Mouse (Mus musculus) urinary bladder, adult 18-20 months (tissue): ENCODE results near the gene Klhdc8a.
"Not testable (repeated sequence)": the region's sequence is repeated elsewhere in the genome, so short reads cannot be mapped to it uniquely, and the experiment has no call there.

Experiments
- DNase-seq, 2 experiments: peaks; one replicate each; pipeline ENCODE4 v3.0.0; 2022; ENCODE audit warnings: low spot score in 2 of 2, mixed read lengths in 2 of 2

Klhdc8a gene

DNA sequence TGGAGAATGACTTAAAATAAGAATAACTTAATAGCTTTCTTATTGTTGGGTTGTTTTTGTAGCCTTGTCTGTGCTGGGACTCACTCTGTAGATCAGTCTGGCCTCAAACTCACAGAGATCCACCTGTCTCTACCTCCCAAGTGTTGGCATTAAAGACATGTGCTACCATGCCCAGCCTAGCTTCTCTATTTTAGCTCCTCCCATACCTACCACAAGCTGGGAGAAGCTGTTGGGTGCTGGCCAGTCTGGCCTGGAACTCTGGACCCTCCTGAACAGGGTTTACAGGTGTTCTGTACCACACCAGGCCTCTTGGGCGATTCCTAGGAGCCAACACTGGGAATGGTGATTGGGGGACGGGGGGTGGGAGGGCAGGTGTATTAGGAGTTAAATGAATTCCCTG lies 44.8 kb downstream of the Klhdc8a start:
- DNase-seq = no peak

DNA sequence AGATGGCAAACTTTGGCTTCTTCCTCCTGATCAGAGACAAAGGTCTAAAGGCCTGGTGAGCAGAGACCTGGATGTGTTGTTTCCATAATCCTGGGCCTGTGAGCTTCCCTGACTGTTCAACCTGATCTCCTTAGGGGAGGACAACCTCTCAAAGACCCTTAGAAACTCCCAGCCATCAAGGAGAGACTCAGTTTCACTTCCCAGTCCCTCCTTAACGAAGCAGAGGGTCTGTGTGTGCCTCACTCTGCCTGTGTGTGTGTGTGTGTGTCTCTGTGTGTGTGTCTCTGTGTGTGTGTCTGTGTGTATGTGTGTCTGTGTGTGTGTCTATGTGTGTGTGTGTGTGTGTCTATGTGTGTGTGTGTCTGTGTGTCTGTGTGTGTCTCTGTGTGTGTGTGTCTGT lies 45.2 kb downstream of the Klhdc8a start:
- no peak for DNase-seq

DNA sequence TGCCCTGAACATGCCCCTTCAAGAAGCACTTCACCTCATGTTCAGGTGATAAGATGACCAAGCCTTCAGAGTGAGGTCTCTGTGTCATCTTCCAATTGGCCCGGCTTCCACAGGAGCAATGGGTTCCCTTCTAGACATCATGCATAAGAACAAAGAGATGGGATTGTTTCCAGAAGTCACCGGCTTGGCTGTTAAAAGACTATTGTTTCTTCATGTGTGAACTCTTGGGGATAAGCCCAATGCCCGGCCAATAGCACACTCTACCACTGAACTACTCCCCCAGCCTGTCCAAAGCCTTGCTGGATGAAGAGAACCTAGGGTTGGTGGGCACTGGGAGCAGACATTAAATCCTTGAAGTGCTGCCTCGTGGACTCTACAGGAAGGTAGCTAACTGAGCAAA lies 47.1 kb downstream of the Klhdc8a start:
- no peak for DNase-seq

DNA sequence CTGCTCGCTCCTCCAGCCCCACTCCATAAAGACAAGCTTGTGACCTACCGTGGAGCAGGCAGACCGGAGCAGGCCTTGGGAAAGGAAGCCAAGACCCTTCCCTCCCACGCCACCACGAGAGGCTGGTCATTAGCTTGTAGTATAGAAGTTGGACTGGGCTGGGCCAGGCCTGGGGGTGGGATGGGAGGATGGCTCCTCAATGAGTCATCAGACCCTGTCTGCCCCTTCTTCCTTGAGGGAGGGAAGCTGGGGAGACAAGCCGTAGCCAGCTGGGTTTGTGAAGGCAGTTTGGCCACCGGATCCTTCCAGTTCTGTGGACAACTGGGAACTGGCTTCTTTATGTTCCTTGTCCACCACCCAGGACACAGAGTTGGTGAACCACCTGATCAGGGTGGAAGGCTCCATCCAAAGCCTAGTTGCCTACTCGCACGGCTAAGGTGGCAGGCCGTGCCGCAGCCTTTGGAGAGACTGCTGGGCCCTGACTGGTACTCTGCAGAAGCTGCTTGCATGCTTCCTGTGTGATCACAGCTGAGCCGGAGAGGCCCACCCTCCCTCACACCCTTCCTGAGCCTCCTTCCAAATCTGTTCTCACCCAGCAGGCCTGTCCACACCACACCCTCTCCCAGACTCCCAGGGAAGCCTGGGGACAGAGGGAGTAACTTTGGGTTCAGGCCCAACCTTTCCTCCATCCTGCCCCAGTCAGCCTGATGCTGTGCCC lies 47.9 kb downstream of the Klhdc8a start:
- peak in 1 of 2 experiments; percentile 50 for DNase-seq

DNA sequence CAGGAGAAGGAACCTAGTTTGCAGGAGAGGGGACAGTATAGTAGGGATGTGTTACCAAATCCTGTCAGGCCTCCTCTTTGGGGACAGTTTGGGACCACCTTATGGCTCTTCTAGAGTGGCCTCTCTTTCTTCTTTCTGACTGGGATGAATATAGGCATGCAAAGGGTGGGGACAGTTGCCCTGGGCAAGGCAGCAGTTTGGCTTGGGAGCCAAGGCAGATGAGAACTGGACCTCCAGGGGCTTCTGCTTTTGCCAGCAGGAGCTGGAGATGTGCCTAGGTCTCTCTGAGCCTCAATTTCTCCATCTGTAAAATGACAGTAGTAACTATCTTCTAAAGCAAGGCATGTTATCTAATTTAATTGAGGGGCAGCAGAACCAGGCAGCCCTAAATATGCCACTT lies 48.5 kb downstream of the Klhdc8a start:
- DNase-seq = no peak

DNA sequence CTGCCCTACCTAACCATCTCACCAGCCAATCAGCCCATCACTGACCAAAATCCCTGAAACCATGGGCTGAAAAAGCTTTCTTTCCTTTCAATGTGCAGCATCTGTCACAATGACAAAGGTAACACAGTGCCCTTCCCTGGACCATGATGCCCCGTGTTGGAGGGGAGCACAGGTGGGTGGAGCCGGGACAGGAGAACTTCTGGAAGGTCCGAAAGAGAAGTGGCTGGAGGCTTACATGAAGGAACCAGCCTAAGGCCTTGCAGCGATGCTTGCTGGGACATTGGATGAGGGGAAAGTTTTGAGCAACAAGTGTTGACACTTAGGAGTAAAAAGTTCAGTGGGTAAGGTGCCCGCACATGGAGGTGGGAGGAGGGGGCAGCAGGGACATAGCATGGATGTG lies 50.0 kb downstream of the Klhdc8a start:
- no peak for DNase-seq

DNA sequence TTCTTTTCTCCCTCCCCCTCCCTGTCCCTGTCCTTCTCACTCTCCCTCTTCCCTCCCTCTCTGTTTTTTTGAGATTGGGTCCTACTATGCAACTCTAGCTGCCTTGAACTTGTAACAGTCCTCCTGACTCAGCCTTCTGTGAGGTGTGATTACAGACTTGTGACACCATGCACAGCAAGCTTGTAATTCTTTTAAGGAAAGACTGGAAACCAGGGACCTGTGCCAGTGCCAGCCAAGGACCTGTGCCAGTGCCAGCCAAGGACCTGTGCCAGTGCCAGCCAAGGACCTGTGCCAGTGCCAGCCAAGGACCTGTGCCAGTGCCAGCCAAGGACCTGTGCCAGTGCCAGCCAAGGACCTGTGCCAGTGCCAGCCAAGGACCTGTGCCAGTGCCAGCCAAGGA lies 50.6 kb downstream of the Klhdc8a start:
- DNase-seq = not testable (repeated sequence)

DNA sequence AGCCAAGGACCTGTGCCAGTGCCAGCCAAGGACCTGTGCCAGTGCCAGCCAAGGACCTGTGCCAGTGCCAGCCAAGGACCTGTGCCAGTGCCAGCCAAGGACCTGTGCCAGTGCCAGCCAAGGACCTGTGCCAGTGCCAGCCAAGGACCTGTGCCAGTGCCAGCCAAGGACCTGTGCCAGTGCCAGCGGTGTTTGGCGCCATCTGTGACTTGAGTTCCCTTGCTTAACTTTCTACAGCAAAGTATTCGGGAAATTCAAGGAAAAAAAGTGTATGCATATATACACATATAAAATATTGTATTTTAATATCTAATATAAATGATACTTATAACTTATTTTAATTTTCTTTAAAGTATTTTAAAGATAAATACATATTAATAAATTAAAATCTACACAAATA lies 51.2 kb downstream of the Klhdc8a start:
- not testable (repeated sequence) for DNase-seq

DNA sequence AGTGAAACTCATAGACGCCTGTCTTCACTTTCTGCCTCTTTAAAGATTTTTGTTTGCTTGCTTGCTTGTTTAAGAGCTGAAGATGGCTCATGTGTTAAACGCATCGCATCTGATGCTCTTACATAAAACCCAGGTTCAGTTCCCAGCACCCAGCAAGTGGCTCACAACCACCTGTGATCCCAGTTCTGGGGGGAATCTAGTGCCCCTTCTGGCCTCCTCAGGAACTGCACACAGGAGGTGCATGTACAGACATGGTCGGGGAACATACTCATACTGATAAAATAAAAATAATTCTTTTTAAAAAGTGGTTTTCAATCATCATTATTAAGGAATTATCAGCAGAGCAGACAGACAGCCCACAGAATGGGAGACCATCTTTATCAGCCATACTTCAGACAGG lies 52.6 kb downstream of the Klhdc8a start:
- no peak for DNase-seq

DNA sequence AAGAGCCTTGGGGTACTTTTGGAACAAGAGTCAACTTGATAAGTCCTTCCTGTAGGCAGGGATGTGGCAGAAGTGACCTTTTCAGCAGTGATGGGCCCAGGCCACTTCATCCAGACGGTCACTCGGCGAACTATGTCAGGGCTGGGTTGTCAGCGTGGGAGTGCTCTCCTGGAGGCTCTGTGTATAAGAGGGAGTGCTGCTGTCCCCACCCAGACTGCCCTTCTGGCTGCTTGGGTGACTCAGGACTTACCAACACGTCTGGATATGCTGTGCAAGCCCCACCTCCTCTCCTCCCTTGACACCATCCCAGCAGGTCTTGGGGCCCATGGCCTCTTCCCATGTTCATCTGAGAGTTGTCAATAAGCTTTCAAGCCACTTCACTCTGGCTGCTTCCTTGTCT lies 55.0 kb downstream of the Klhdc8a start:
- DNase-seq = peak; percentile 30 to 59

DNA sequence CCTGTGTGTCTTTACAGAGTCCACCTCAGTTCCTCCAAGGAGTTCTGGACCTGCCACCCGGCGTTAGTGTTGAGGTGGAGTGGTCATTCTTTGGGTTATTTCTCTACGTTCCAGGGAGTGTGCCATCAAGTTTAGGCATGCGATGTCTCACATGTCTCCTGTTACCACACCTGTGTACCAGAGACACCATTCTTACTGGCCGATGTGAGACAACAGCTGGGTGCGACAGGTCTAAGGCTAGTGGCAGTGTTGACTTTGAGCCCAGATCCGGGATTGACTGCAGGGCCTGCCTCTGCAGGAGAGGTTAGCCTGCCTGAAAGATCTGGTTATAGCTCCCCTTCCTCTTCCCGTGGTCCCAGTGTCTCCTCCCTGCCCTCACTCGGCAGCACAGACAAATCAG lies 55.8 kb downstream of the Klhdc8a start:
- peak in 1 of 2 experiments; percentile 23 for DNase-seq

DNA sequence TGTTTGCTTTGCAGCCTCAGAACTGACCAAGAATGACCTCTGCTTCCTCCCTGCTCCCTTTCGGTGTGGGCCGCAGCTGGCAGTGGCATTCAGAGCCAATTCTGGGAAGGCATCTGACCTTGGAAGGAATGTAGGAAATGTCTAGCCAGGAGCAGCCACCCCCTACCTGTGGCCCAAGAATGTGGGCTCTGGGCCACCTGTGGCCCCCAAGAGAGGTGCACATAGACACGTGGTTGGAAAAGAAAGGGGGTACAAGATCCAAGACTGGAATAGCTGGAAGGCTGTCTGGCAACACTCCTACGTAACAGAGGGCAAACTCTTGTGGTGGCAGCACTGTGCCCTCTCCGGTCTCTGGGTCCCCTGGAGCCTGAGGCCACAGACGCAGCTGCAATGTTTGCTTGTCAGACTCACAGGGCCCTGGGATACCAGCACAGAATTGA lies 56.8 kb downstream of the Klhdc8a start:
- no peak for DNase-seq

DNA sequence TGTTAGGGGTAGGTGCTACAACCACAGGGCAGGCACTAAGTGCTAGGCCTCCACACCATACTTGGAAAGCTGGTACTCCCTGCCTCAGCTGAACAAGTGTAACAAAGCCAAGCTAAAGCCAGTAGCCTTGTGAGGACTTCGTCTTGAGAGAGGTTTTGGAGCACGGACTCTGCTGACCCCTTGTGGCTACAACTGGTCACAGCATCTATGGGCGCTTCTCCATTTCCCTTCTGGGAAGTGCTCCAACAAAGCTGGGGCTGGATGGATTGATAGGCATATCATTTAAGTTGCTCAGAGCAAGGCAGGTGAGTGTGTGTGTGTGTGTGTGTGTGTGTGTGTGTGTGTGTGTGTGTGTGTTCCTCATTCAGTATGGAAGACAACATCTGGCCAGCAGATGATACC lies 57.4 kb downstream of the Klhdc8a start:
- DNase-seq = peak; percentile 71 to 77

DNA sequence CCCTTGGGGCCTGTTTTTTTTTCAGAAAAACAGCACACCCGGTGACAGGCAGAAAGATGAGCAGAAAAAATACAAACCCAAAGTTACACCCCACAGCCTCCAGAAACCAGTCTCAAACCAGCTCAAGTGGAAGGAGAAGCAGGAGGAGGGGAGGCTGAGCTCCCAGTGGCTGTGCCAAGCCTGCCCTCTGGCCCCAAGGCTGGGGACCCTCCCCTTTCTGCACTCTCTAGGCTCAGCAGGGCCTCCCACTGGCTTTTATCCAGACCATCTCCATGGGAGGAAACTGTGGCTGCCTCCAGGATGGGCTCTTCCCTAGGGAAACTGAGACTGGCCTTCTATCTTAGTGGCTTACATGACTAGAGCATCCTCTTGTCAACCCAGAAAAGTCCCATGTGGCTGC lies 58.4 kb downstream of the Klhdc8a start:
- DNase-seq = no peak
